Mouse (Mus musculus): ENCODE results near the gene Gramd1b. TPM values are rescaled to one million over a fixed set of nuclear protein-coding genes. Genes with fewer than 3 reads are reported as not detected.

Gene Gramd1b
- total RNA-seq, 2 experiments from 2014 or later = 476 to 492 TPM

- DNase-seq (ENCODE audit: low spot score in 2 of 2) = no peak
These were observed 156.6 kb downstream of the Gramd1b start for GRCm38 (mm10) chr9:40374533-40374971.

DNA sequence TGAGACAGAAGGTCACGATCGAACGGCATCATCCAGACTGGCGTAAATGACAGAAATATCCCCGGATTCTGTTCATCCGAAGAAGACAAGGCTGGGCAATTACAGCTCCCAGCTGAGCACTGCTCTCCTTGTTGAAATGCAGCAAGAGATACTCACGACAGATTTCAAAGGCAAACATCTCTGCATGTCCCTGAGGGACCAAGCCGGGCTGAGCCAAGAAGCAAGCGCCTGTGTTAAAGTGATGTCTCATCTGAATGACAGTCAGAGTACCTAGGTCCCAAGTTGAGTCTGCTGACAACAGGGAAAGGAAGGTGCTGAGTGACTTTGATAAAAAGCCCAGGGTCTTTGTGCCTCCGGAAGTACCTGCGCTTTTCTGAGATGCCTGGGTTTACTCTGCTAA, 157.1 kb downstream of the Gramd1b start:
- DNase-seq (ENCODE audit: low spot score in 2 of 2) = no peak

DNA sequence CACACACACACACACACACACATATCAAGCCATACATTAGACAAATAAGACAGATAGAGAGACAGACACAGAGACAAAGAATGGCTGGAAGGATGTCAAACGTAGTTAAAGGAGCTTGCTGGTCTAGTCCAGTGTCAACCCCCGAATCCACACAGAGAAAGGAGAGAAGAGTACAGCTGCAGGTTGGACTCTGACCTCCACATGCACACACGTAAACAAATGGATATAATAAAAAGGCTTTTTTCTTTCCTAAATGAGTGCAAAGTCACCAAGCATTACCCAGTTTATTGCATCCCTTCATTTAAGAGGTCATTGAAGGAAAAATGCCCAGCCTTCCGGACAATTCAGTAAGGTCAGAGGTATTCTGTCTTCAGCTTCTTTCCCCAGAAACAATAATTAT, 161.0 kb downstream of the Gramd1b start:
- no peak for DNase-seq (ENCODE audit: low spot score in 2 of 2)

GRCm38 (mm10) chr9:40366795-40367194, 164.4 kb downstream of the Gramd1b start:
- no peak for DNase-seq (ENCODE audit: low spot score in 2 of 2)

GRCm38 (mm10) chr9:40364312-40364711, 166.9 kb downstream of the Gramd1b start:
- DNase-seq (ENCODE audit: low spot score in 2 of 2) = no peak

GRCm38 (mm10) chr9:40361970-40362369, 169.2 kb downstream of the Gramd1b start:
- DNase-seq (ENCODE audit: low spot score in 2 of 2) = no peak

GRCm38 (mm10) chr9:40358408-40358896, 172.7 kb downstream of the Gramd1b start:
- DNase-seq (ENCODE audit: low spot score in 2 of 2) = no peak

DNA sequence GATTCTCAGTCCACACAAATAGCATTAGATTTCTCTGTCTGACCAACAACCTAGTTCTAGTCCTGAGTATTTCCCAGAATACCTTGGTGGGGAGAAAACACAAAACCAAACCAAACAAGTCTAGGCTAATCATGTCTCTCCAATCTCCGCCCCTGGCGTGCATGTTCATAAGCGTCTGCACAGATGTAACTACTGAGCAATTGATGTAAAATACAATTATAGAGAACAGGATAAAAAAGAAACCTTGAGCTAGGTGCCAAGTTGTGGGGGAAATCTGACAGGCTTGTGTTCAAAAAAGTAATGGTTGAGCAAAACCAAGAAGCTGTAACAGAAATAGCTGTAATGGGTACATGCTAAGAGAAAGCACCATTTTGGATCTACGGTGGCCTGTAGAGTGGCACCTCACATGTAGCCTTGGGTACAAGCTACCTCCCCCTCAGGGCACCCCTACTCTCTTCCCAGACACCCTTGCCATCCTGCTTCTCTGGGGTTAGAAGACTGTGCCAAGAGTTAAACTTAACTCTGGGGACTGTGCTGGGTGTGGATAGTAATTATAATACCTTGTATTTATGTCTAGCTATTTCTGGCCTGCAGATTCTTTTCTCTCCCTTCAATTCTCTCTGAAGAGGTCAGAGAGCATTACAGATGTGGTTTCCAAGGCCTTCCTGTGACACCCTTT, 174.3 kb downstream of the Gramd1b start:
- DNase-seq (ENCODE audit: low spot score in 2 of 2) = no peak

DNA sequence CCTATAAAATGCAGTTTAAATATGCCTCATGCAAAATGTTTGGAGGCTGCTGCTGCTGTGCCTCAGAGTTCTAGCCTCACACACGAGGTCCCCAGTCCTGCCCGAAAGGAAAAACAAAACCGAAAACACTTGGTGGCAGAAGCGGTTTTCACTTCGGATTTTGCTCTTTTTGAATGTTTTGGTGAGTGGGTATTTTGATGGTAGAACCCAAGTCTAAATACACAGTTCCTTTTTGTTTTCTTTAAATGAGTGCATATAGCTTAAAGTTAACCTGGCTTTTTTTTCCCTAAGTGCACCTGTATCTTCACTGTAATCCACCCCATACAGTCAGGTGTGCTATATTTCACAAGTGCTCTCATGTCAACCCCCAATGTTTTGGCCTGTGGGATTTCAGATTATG, 174.8 kb downstream of the Gramd1b start:
- DNase-seq (ENCODE audit: low spot score in 2 of 2) = no peak

GRCm38 (mm10) chr9:40355406-40355805, 175.8 kb downstream of the Gramd1b start:
- no peak for DNase-seq (ENCODE audit: low spot score in 2 of 2)

DNA sequence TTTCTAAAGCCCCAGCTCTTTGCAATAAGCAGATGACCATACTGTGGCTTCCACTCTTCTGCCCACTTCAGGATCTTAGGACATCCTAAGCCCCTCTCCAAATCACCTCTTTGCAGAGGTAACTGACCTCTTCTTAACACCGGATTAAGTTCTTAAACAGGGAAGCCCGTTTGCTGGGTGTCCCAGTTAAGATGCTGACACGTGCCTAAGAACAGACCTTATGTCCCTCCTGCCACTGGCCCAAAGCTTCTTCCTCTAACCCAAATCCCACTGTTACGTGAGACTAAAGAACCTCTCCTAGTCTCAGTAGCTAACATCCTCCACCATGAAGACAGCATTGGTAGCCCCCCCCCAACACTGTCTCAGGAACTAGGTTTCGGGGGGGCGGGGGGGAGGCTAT, 177.6 kb downstream of the Gramd1b start:
- DNase-seq (ENCODE audit: low spot score in 2 of 2) = no peak

DNA sequence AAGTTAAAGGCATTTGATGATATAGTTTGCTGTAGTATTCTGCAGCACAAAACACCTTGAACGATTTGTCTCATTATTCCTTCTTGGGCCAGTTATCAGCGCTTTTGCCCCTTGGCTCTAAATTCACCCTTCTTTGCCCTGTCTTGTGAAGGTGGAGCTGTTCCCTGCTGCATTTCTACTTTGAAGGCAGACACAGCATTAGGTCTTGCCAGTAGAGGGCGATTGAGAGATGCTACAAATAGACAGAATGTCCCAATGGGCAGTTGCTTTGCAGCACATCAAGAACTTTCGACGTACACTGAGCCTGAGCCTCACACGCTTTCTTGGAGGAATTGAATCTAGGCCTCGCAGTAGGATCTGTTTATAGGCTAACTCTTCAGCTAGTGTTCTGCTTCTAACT, 180.5 kb downstream of the Gramd1b start:
- DNase-seq (ENCODE audit: low spot score in 2 of 2) = no peak

GRCm38 (mm10) chr9:40350052-40350451, 181.1 kb downstream of the Gramd1b start:
- DNase-seq (ENCODE audit: low spot score in 2 of 2) = no peak

GRCm38 (mm10) chr9:40349554-40349953, 181.6 kb downstream of the Gramd1b start:
- no peak for DNase-seq (ENCODE audit: low spot score in 2 of 2)

DNA sequence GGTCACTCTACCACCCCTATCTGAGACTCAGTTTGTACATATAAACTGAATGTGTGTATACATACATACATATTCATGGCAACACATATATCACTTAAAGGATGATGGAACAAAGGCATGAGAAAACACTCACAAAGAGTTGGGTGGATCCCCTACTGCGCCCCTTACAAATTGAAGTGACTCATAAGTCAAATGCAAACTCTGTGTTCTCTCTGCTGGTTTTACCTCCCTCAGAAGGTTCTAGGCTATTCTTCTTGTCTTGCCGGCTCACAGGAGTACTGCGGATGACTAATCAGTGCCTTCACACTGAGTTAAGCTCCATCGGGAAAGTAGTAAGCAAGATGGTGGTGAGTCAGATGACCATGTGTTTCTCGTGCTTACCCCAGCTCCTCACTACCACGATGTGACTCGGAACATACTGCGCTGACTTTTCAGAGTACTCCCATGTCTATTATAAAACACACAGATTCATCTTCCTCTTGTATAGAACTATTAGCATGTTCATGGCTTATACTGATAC, 182.4 kb downstream of the Gramd1b start:
- DNase-seq (ENCODE audit: low spot score in 2 of 2) = no peak

DNA sequence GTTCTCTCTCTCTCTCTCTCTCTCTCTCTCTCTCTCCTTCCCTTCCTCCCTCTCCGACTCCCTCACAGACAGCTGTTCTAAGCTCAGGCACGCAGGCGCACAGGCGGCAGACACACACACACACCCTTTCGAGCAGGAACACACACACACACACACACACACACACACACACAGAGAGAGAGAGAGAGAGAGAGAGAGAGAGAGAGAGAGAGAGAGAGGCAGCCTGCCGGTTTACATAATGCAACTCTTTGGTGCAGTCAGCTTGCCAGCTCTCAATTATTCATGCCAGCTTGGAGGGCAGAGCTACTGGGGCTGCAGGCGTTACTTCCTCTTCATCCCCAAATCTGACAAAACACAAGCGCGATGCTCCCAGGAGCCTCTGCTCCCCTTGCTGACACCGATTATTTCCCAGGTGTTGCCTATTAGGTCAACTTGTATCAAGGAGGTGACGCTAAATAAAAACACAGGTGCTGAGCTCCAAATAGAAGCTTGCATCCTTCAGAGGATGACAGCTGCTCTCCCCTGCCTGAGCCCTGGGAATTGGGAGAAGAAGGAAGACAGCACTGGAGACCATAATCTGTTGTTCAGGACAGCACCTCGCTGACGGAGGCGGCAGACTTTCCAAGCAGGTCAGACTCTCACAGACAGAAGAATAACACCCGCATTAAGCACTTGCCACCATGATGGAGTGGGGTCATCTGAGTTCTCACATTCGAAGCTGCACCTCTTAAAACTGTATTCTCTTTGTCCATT, 184.8 kb downstream of the Gramd1b start:
- no peak for DNase-seq (ENCODE audit: low spot score in 2 of 2)

- DNase-seq (ENCODE audit: low spot score in 2 of 2) = no peak
These were observed 185.5 kb downstream of the Gramd1b start for GRCm38 (mm10) chr9:40345493-40346231.

DNA sequence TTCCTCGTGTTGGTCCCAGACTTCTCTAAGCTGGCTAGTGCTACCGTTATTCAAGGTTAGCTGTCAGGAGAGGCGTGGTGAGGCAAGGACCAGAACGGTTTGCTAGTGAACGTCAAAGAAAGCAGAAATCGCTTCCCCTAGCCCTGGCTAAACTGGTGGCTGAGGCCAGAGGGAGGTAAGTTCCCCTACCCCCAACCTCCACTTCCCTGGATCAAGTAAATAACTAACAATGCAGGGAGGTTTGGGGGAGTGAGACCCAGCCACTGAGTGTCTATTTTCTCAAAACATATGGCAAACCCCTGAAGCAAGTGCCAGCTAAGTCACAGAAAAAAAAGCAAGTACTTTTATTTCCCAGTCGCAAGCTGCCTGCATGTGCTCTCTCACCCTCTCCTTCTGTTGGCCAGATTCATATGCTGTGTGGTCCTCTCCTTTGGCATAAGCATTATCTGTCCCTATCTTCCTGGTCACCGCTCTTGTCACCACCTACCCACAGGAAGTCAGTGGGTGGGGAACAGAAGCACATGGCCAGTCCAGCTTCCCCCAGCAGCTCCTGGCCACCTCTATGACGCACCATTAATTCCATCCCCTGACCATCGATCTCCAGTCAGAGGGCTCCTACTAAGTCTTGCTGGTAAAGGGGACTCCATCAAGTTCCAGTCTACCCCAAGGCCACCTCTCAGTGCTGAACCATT, 186.2 kb downstream of the Gramd1b start:
- DNase-seq (ENCODE audit: low spot score in 2 of 2) = no peak

- no peak for DNase-seq (ENCODE audit: low spot score in 2 of 2)
These were observed 187.4 kb downstream of the Gramd1b start for GRCm38 (mm10) chr9:40343828-40344227.

GRCm38 (mm10) chr9:40343053-40343652, 188.0 kb downstream of the Gramd1b start:
- no peak for DNase-seq (ENCODE audit: low spot score in 2 of 2)

GRCm38 (mm10) chr9:40342101-40342500, 189.1 kb downstream of the Gramd1b start:
- no peak for DNase-seq (ENCODE audit: low spot score in 2 of 2)
